Mouse (Mus musculus): Measurements from ENCODE around the gene Prr5.

DNA sequence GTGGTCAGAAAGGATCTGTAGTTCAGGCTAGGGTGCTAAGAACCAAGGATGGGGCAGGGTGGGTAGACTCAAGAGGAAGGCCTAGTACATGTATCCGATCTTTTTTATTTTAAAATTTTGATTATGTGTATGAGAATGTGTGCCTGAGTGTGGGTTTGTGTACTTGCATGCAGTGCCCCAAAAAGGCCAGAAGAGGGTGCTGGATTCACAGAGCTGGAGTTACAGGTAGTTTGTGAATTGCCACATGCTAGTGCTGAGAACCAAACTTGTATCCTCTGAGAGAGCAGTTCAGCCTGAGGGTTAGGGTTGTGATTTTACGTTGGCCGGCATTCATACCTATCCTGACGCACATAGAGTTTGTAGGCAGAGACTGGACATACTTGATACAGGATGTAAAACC lies 9.7 kb downstream of the Prr5 start:
- TF ChIP-seq EP300 (IDR thresholded peaks at IDR 0.05; ENCODE audit: low read depth) (no peak), CTCF (IDR thresholded peaks at IDR 0.05; ENCODE audit: low read depth) (peak; percentile 37)
